Mouse (Mus musculus) heart, postnatal 14 days (tissue): ENCODE results near the gene Tmtc4. TPM values are rescaled to one million over a fixed set of nuclear protein-coding genes. Genes with fewer than 3 reads are reported as not detected.

Experiments used
- DNase-seq, 2 experiments: peaks; one replicate each; pipeline ENCODE4 v3.0.0; 2021 to 2022
- intact Hi-C: fragments of 180-260 bp; cut with DNase I; formaldehyde crosslinking; loops from one replicate; pipeline ENCODE4 v1.15.1; 2025
- long read RNA-seq, 2 experiments: library from polyadenylated mRNA; stranded (forward); transcript quantifications; one replicate each; pipeline ENCODE4 v2.0.0; 2021
- total RNA-seq, 2 experiments: library from RNA; stranded (reverse); gene quantifications; 2 replicates each; pipeline ENCODE4 v1.2.3; 2021

Gene Tmtc4
- 10 to 100 TPM; 11.1 to 12.0 TPM for total RNA-seq
- long read RNA-seq, experiment 1, transcript Tmtc4-201 (18 exons, 3,416 nt), result major isoform, 12 of 20 reads
- long read RNA-seq, experiment 1, partial matches to known transcripts, result 4 of 20 reads
- long read RNA-seq, experiment 1, other reads (novel, unspliced or antisense), result 4 of 20 reads
- long read RNA-seq, experiment 2, transcript Tmtc4-201 (18 exons, 3,416 nt), result major isoform, 17 of 23 reads
- long read RNA-seq, experiment 2, partial matches to known transcripts, result 0 of 23 reads
- long read RNA-seq, experiment 2, other reads (novel, unspliced or antisense), result 5 of 23 reads

GRCm38 (mm10) chr14:122983226-122984215 lies at the start of gene Tmtc4:
Gene Tmtc4 (minus strand): TSS chr14:122984035.
- peak; percentile 95 for DNase-seq
- intact Hi-C loops, result loop anchor here (1.0 to 10.0 kb wide), 2 partner anchors 19 to 499 kb away; no protein-coding TSS in a partner anchor

- intact Hi-C loops, result no loop called here
- no peak for DNase-seq
These were observed 48.6 kb upstream of the Tmtc4 start for GRCm38 (mm10) chr14:123032435-123032834.

GRCm38 (mm10) chr14:123027876-123028275 lies 44.0 kb upstream of the Tmtc4 start:
- intact Hi-C loops, result no loop called here
- no peak for DNase-seq

GRCm38 (mm10) chr14:123022981-123023380 lies 39.1 kb upstream of the Tmtc4 start:
- DNase-seq, result no peak
- intact Hi-C loops, result no loop called here

- intact Hi-C loops, result no loop called here
- no peak for DNase-seq
These were observed 32.5 kb upstream of the Tmtc4 start for GRCm38 (mm10) chr14:123016310-123016709.

GRCm38 (mm10) chr14:123015687-123016086 lies 31.9 kb upstream of the Tmtc4 start:
- no peak for DNase-seq
- intact Hi-C loops, result no loop called here

GRCm38 (mm10) chr14:123009108-123010018 lies 25.5 kb upstream of the Tmtc4 start:
- no peak for DNase-seq
- intact Hi-C loops, result no loop called here

- no peak for DNase-seq
- intact Hi-C loops, result no loop called here
These were observed 24.8 kb upstream of the Tmtc4 start for GRCm38 (mm10) chr14:123008672-123009071.

GRCm38 (mm10) chr14:123003715-123004114 lies 19.9 kb upstream of the Tmtc4 start:
- DNase-seq, result no peak
- intact Hi-C loops, result no loop called here

- DNase-seq, result no peak
- intact Hi-C loops, result no loop called here
These were observed 17.6 kb upstream of the Tmtc4 start for GRCm38 (mm10) chr14:123001391-123001790.

GRCm38 (mm10) chr14:122997465-122997864 lies 13.6 kb upstream of the Tmtc4 start:
- no peak for DNase-seq
- intact Hi-C loops, result no loop called here

- DNase-seq, result no peak
- intact Hi-C loops, result no loop called here
These were observed 10.1 kb upstream of the Tmtc4 start for GRCm38 (mm10) chr14:122993935-122994334.

GRCm38 (mm10) chr14:122992937-122993336 lies 9.1 kb upstream of the Tmtc4 start:
- no peak for DNase-seq
- intact Hi-C loops, result no loop called here

GRCm38 (mm10) chr14:122990521-122991052 lies 6.8 kb upstream of the Tmtc4 start:
- intact Hi-C loops, result no loop called here
- DNase-seq, result no peak

GRCm38 (mm10) chr14:122986404-122986803 lies 2.6 kb upstream of the Tmtc4 start:
- intact Hi-C loops, result loop anchor here (10.0 kb wide), 1 partner anchor 502 kb away; no protein-coding TSS in a partner anchor

GRCm38 (mm10) chr14:122982571-122983225 lies 1.1 kb downstream of the Tmtc4 start:
- intact Hi-C loops, result loop anchor here (10.0 kb wide), 1 partner anchor 498 kb away; no protein-coding TSS in a partner anchor
- peak; percentile 81 to 83 for DNase-seq

More at GRCm38 (mm10) chr14:122986404-122986803, 2.6 kb upstream of the Tmtc4 start:
- DNase-seq, result no peak

- intact Hi-C loops, result loop anchor here (10.0 kb wide), 1 partner anchor 497 kb away; no protein-coding TSS in a partner anchor
- no peak for DNase-seq
These were observed 1.9 kb downstream of the Tmtc4 start for GRCm38 (mm10) chr14:122981831-122982485.

- DNase-seq, result no peak
- intact Hi-C loops, result no loop called here
These were observed 5.0 kb downstream of the Tmtc4 start for GRCm38 (mm10) chr14:122978871-122979270.

GRCm38 (mm10) chr14:122977797-122978140 lies 6.1 kb downstream of the Tmtc4 start:
- no peak for DNase-seq
- intact Hi-C loops, result no loop called here
